Mouse (Mus musculus) intestine, embryonic 14.5 days (tissue): ENCODE results near the gene Klrb1b. TPM values are rescaled to one million over a fixed set of nuclear protein-coding genes. Genes with fewer than 3 reads are reported as not detected.
A peak's percentile ranks its signal among the peaks of the same experiment; 100 is the strongest.

Source experiments
- ATAC-seq: fragments of 200-750 bp; cut with Nextera tagmentation; replicated peaks from 2 replicates; pipeline ENCODE4 v1.8.0; 2017; ENCODE audit warnings: low read depth, moderate number of reproducible peaks, moderate TSS enrichment, moderate library complexity; ENCODE audit not compliant: low FRiP score, low TSS enrichment
- DNase-seq: peaks from one replicate; pipeline ENCODE4 v3.0.0-alpha.2; 2018; ENCODE audit warnings: low spot score
- H3K27ac ChIP-seq: fragments of 300-500 bp; sonication (generic); 2 replicates; pipeline ENCODE4 v1.5.1; 2014; ENCODE audit warnings: low read depth, mild to moderate bottlenecking, control low read depth
- H3K27me3 ChIP-seq: fragments of 300-500 bp; sonication (generic); replicated peaks from 2 replicates; pipeline ENCODE4 v1.6.1; 2014; ENCODE audit warnings: low read length, control low read depth; ENCODE audit not compliant: control insufficient read depth, insufficient read depth
- H3K36me3 ChIP-seq: fragments of 300-500 bp; sonication (generic); 2 replicates; pipeline ENCODE4 v1.6.1; 2014; ENCODE audit warnings: low read length, control low read depth; ENCODE audit not compliant: control insufficient read depth, insufficient read depth
- H3K4me1 ChIP-seq: fragments of 300-500 bp; sonication (generic); replicated peaks from 2 replicates; pipeline ENCODE4 v1.6.1; 2014; ENCODE audit warnings: low read length, control low read depth, mixed read lengths; ENCODE audit not compliant: control insufficient read depth, insufficient read depth
- H3K4me2 ChIP-seq: fragments of 300-500 bp; sonication (generic); 2 replicates; pipeline ENCODE4 v1.6.1; 2014; ENCODE audit warnings: low read length
- H3K4me3 ChIP-seq: fragments of 300-500 bp; sonication (generic); 2 replicates; pipeline ENCODE4 v1.5.1; 2014; ENCODE audit warnings: low read depth, low read length, control low read depth, mixed read lengths
- H3K9ac ChIP-seq: fragments of 300-500 bp; sonication (generic); 2 replicates; pipeline ENCODE4 v1.6.1; 2014; ENCODE audit warnings: mild to moderate bottlenecking, low read length
- H3K9me3 ChIP-seq: fragments of 300-500 bp; sonication (generic); 2 replicates; pipeline ENCODE4 v1.6.1; 2016; ENCODE audit warnings: low read length, control low read depth; ENCODE audit not compliant: control insufficient read depth
- WGBS: fragments of 180-500 bp; shearing (Covaris S2); extraction: QIAGEN DNeasy Blood & Tissue Kit; methylation state at CpG from one replicate; pipeline ENCODE4 v1.1.7; 2014; 5-methylcytosine and 5-hydroxymethylcytosine counted together
- polyA plus RNA-seq: library from polyadenylated mRNA; unstranded; fragments of >200 nt; fragmentation: Nextera tagmentation; extraction: Ambion mirVana; gene quantifications from 2 replicates; pipeline ENCODE4 v1.2.1, GENCODE M21; 2014

Klrb1b gene
- polyA plus RNA-seq, 1 experiment from 2014 or later, result 0.19 TPM

DNA sequence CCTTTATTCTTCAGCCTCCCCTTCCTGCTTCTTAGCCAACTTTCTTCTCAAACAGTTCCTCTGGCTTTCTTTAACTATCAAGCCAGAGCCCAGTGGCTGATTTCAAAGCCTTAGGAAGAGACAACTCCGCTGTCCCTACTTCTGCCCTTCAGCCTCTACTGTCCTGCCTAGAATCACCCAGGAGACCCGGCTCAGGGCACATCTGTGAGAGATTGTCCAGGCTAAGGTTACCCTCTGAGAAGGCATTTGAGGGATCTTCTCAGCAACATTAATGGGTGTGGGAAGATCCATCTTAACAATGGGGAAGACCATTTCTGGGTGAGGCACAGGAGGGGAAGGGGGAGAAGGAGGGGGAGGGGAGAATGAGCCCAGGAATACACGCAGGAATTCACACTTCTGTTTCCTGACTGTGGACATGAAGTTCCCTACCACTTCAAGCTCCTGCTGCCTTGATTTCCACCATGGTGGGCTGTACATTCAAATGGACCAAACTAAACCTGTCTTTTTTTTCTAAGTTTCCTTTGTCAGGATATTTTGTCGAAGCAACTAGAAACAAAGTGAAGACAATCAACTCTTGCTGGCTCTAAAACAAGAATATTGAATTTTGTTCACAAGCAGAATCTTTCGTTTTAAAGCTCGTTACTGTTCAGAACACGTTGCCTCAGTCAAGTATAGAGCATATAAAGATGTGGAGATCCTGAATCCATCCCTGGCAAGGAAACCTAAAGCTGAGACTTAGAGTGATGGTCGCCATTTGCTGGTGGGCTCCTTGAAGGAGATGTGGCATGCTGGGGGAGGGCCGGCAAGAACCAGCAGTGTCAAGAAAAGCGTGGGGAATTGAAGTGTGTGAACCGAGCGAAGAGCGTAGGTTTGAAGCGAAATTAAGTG lies 11.6 kb upstream of the Klrb1b start:
- peaks cover 8% of the 10 kb centered on the region for H3K4me1 ChIP-seq
- WGBS, result under 1% methylated on average over 14 of the region's 14 CpGs
- H3K27ac ChIP-seq, result peak overlapping the region; percentile 96
- H3K27me3 ChIP-seq, result no peaks in the 10 kb centered on the region
- no peaks in the 10 kb centered on the region for H3K9me3 ChIP-seq
- H3K9ac ChIP-seq, result peak overlapping the region; percentile 84
- peak; percentile 10; the same call in 1 of the 2 replicates for ATAC-seq
- H3K4me2 ChIP-seq, result peak overlapping the region; percentile 53
- peak overlapping the region; percentile 75 for H3K4me3 ChIP-seq
- H3K36me3 ChIP-seq, result no peaks in the 10 kb centered on the region
- DNase-seq, result peak; percentile 74

GRCm38 (mm10) chr6:128836955-128837334 lies 10.8 kb upstream of the Klrb1b start:
- no peaks in the 10 kb centered on the region for H3K27me3 ChIP-seq
- H3K4me1 ChIP-seq, result peaks cover 5% of the 10 kb centered on the region
- H3K9ac ChIP-seq, result no peak overlapping the region
- 80% methylated on average over 6 of the region's 6 CpGs for whole genome bisulfite sequencing
- ATAC-seq (no peak), DNase-seq (no peak)
- no peaks in the 10 kb centered on the region for H3K9me3 ChIP-seq
- H3K36me3 ChIP-seq, result no peaks in the 10 kb centered on the region
- no peak overlapping the region for H3K27ac ChIP-seq
- peak overlapping the region; percentile 53 for H3K4me2 ChIP-seq
- 0 out of 2 replicates have a peak overlapping the region, but pooled peaks have one; percentile 75 for H3K4me3 ChIP-seq

DNA sequence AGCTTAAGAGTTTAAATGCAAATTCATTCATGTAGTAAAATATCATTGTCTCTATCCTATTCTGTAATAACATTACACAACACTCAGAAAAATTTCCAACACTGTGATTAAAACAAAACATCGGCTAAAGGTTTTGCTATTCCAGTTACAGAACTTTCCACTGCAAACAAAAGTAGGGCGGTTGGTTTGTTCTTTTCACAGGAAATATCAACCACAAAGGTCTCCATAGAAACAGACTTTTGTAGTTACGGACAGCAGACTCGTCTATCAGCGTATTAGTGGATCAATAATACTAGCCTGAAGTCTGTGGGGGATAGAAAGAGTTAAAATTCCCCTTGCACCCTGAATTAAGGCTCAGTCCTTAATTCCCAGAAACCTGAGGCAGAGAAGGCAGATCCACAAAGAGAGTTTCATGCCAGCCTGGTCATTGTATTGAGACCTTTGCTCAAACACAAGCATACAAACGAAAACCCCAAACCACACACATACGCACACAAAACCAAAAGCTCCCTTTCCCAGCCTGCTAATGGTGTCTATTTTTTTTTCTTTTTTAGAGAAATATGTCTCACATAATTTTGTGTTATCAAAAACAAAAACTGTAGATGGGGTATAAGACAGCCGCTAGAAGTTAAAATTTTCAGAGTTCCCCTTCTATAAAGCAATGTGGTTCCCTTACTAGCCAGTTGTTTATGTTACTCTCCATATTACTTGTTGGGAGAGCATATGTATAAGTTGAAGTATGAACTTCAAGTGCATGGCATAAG lies 10.2 kb upstream of the Klrb1b start:
- no peaks in the 10 kb centered on the region for H3K9me3 ChIP-seq
- no peak overlapping the region for H3K4me2 ChIP-seq
- no peaks in the 10 kb centered on the region for H3K27me3 ChIP-seq
- H3K4me1 ChIP-seq, result no peaks in the 10 kb centered on the region
- WGBS, result 82% methylated on average over 8 of the region's 8 CpGs
- no peak overlapping the region for H3K4me3 ChIP-seq
- H3K36me3 ChIP-seq, result no peaks in the 10 kb centered on the region
- no peak overlapping the region for H3K9ac ChIP-seq
- no peak for DNase-seq
- H3K27ac ChIP-seq, result no peak overlapping the region
- ATAC-seq, result no peak

DNA sequence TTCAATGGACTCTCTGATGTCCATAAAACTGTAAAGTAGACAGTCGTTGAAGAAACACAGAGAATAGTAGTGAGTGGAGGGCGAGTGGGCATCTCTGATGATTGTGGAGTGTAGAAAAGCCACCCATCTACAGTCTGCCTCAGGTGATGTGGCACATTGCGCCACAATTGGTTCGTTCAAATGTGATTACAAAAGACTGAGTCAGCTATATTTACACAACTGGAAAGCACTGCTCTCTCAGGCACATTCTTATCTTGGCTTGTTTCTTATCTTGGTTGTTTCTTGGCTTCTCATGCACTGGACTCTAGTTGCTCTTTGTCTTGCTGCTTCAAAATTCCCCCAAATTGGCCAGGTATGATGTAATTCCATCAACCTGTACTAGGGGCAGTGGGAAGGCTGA lies 9.4 kb upstream of the Klrb1b start:
- ATAC-seq, result no peak
- Histone ChIP-seq H3K36me3 (no peaks in the 10 kb centered on the region), H3K9me3 (no peaks in the 10 kb centered on the region), H3K9ac (no peak overlapping the region), H3K27ac (no peak overlapping the region), H3K4me1 (no peaks in the 10 kb centered on the region), H3K4me3 (no peak overlapping the region), H3K4me2 (no peak overlapping the region), H3K27me3 (no peaks in the 10 kb centered on the region)
- no peak for DNase-seq
- WGBS, result 71% methylated on average over 4 of the region's 4 CpGs

GRCm38 (mm10) chr6:128833046-128833445 lies 6.9 kb upstream of the Klrb1b start:
- Histone ChIP-seq H3K4me1 (no peaks in the 10 kb centered on the region), H3K4me2 (no peak overlapping the region), H3K27ac (no peak overlapping the region), H3K27me3 (no peaks in the 10 kb centered on the region), H3K9me3 (no peaks in the 10 kb centered on the region), H3K4me3 (no peak overlapping the region), H3K36me3 (no peaks in the 10 kb centered on the region), H3K9ac (no peak overlapping the region)
- DNase-seq (no peak), ATAC-seq (no peak)
- WGBS, result 76% methylated on average over 10 of the region's 10 CpGs

DNA sequence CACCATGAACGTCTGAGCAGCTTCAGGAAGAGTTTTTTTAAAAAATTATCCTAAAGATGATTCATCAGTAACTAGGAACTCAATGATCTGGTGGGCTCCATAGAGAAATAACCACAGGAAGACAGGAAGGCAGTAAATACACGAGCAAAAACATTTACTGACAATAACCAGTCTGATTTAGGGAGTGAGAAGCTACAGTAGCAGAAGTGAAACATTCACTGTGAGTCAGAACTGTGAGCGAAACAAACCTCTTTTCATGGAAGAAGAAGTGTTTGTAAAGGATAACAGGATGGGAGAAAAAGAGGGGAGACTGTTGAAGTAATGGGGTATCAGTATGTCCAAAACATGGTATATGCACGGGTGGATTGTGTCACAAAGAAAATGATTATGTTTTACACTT lies 3.7 kb upstream of the Klrb1b start:
- H3K36me3 ChIP-seq, result no peaks in the 10 kb centered on the region
- ATAC-seq (no peak), DNase-seq (no peak)
- no peak overlapping the region for H3K27ac ChIP-seq
- H3K9me3 ChIP-seq, result no peaks in the 10 kb centered on the region
- H3K9ac ChIP-seq, result no peak overlapping the region
- no peaks in the 10 kb centered on the region for H3K27me3 ChIP-seq
- no peak overlapping the region for H3K4me3 ChIP-seq
- H3K4me2 ChIP-seq, result no peak overlapping the region
- WGBS, result 58% methylated on average over 4 of the region's 4 CpGs
- no peaks in the 10 kb centered on the region for H3K4me1 ChIP-seq

GRCm38 (mm10) chr6:128826781-128827180 lies 650 bp upstream of the Klrb1b start:
- ATAC-seq (no peak), DNase-seq (no peak)
- Histone ChIP-seq H3K9me3 (no peaks in the 10 kb centered on the region), H3K4me1 (no peaks in the 10 kb centered on the region), H3K9ac (no peak overlapping the region), H3K36me3 (no peaks in the 10 kb centered on the region), H3K4me3 (no peak overlapping the region), H3K27me3 (no peaks in the 10 kb centered on the region), H3K27ac (no peak overlapping the region), H3K4me2 (no peak overlapping the region)
- WGBS, result 87% methylated on average over 3 of the region's 3 CpGs

- H3K36me3 ChIP-seq, result no peaks in the 10 kb centered on the region
- DNase-seq, result no peak
- no peak for ATAC-seq
- no peaks in the 10 kb centered on the region for H3K27me3 ChIP-seq
- WGBS, result 77% methylated on average over 4 of the region's 4 CpGs
- no peak overlapping the region for H3K9ac ChIP-seq
- H3K4me2 ChIP-seq, result no peak overlapping the region
- no peak overlapping the region for H3K4me3 ChIP-seq
- H3K4me1 ChIP-seq, result no peaks in the 10 kb centered on the region
- H3K9me3 ChIP-seq, result no peaks in the 10 kb centered on the region
- H3K27ac ChIP-seq, result no peak overlapping the region
These were observed 7.9 kb downstream of the Klrb1b start for GRCm38 (mm10) chr6:128818083-128818802.
